Comparison of ENCODE assay signal across 8 mouse cellular contexts in the genomic region with DNA sequence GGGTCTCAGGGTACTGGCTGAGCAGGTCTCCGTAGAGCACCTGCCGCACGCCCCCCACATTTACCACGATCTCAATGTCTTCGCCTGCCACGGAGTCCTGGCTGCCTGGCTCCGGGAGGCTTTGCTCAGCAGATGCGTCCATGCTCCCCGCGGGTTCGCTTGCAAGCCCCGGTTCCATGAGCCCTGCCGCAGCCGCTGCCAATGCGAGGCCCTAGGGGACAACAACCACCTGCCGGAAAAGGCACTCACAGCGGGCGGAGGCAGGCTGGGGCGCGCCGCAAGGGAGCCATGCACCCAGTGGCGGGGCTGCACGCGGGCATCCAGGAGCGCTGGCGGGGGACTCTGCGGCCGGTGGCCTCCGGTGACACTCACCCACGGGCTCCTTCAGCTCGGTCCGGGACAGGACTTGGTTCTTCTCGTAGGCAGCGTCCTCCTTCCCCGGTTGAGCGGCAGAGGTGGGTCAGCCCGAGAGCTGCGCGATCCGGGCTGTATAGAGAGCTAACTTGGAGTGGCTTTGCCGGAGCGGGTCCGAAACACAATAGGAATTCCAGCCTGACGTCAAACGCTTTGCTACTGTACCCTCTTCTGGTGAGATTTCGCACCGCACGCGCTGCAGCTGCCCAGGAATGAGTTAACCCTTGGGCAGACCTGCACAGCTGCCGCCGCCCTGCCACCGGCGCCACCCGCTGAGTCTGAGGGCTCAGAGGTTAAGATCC. TPM values are rescaled to one million over a fixed set of nuclear protein-coding genes. Genes with fewer than 3 reads are reported as not detected.
DNase-seq lines count a peak whose midpoint lies in the region; ATAC-seq and TF ChIP-seq lines count a peak whose summit lies in the region.

No protein-coding gene starts in this region.

- H3K4me2 ChIP-seq in heart, postnatal 0 days (ENCODE audit: low read depth, low read length): peak overlapping the region; percentile 81
- H3K4me2 ChIP-seq in liver, embryonic 12.5 days: peak overlapping the region; percentile 60
- H3K4me2 ChIP-seq in neural tube, embryonic 11.5 days (ENCODE audit: low read depth): peak overlapping the region; percentile 95

- peak; percentile 54 for DNase-seq in ovary, postnatal 36 days (ENCODE audit: low spot score)
- no peak for DNase-seq in ovary, adult 18-20 months (ENCODE audit: low spot score)
- DNase-seq in embryo, embryonic 10.5 days (ENCODE audit: low spot score): peak; percentile 83
- DNase-seq in heart, postnatal 0 days (ENCODE audit: low spot score): peak; percentile 16
- DNase-seq in kidney, postnatal 14 days: peak; percentile 50
- DNase-seq in neural tube, embryonic 11.5 days (ENCODE audit: low spot score): peak; percentile 80
- DNase-seq in yolk sac, embryonic 10.5 days (ENCODE audit: low spot score): peak; percentile 16

- peaks cover 38% of the 10 kb centered on the region for H3K27me3 ChIP-seq in heart, postnatal 0 days (ENCODE audit: control insufficient read depth, insufficient read depth, low read length)
- peaks cover 39% of the 10 kb centered on the region for H3K27me3 ChIP-seq in liver, embryonic 12.5 days (replicated peaks)
- peaks cover 16% of the 10 kb centered on the region for H3K27me3 ChIP-seq in neural tube, embryonic 11.5 days (ENCODE audit: control insufficient read depth, insufficient read depth, low read length)

- 1% methylated on average over 54 of the region's 54 CpGs for WGBS in heart, postnatal 0 days
- WGBS in liver, embryonic 12.5 days (ENCODE audit: insufficient replicate concordance): 3% methylated on average over 54 of the region's 54 CpGs
- WGBS in neural tube, embryonic 11.5 days: under 1% methylated on average over 54 of the region's 54 CpGs

- peaks cover 9% of the 10 kb centered on the region for H3K4me1 ChIP-seq in heart, postnatal 0 days (ENCODE audit: control insufficient read depth, insufficient read depth)
- H3K4me1 ChIP-seq in liver, embryonic 12.5 days: 0 out of 2 replicates have a peak, but pooled peaks cover 10% of the 10 kb centered on the region
- H3K4me1 ChIP-seq in neural tube, embryonic 11.5 days (ENCODE audit: control insufficient read depth, insufficient read depth, low read length): peaks cover 5% of the 10 kb centered on the region; the same call in 1 of the 2 replicates

- H3K4me3 ChIP-seq in heart, postnatal 0 days (ENCODE audit: low read depth, low read length): peak overlapping the region; percentile 47
- peak overlapping the region; percentile 39 for H3K4me3 ChIP-seq in liver, embryonic 12.5 days
- peak overlapping the region; percentile 48 for H3K4me3 ChIP-seq in neural tube, embryonic 11.5 days (ENCODE audit: low read depth, low read length)

- peak; percentile 35 for TF ChIP-seq CTCF in heart, postnatal 0 days (IDR thresholded peaks at IDR 0.05; ENCODE audit: low read depth)

- 0 out of 2 replicates have a peak overlapping the region, but pooled peaks have one; percentile 30 for H3K9ac ChIP-seq in heart, postnatal 0 days (replicated peaks; ENCODE audit: low read depth, low read length)
- no peak overlapping the region for H3K9ac ChIP-seq in liver, embryonic 12.5 days
- H3K9ac ChIP-seq in neural tube, embryonic 11.5 days (ENCODE audit: low read length): peak overlapping the region; percentile 57

- H3K36me3 ChIP-seq in heart, postnatal 0 days (replicated peaks; ENCODE audit: control insufficient read depth, insufficient read depth, low read length): no peaks in the 10 kb centered on the region
- no peaks in the 10 kb centered on the region for H3K36me3 ChIP-seq in liver, embryonic 12.5 days
- H3K36me3 ChIP-seq in neural tube, embryonic 11.5 days (ENCODE audit: control insufficient read depth, insufficient read depth, low read length): no peaks in the 10 kb centered on the region

- peak; percentile 41; the same call in 1 of the 2 replicates for ATAC-seq in heart, postnatal 0 days (ENCODE audit: insufficient read depth, low read depth)
- ATAC-seq in liver, embryonic 12.5 days: no peak
- ATAC-seq in neural tube, embryonic 11.5 days (ENCODE audit: insufficient read depth, low FRiP score, low TSS enrichment): peak; percentile 70

- H3K27ac ChIP-seq in heart, postnatal 0 days (ENCODE audit: low read depth): no peak overlapping the region
- no peak overlapping the region for H3K27ac ChIP-seq in liver, embryonic 12.5 days
- no peak overlapping the region for H3K27ac ChIP-seq in neural tube, embryonic 11.5 days (ENCODE audit: low read depth, low read length)

- no peak for TF ChIP-seq EP300 in heart, postnatal 0 days (IDR thresholded peaks at IDR 0.05; ENCODE audit: low read depth)

- no peaks in the 10 kb centered on the region for H3K9me3 ChIP-seq in heart, postnatal 0 days (replicated peaks; ENCODE audit: control insufficient read depth, low read length)
- H3K9me3 ChIP-seq in liver, embryonic 12.5 days (replicated peaks): no peaks in the 10 kb centered on the region
- no peaks in the 10 kb centered on the region for H3K9me3 ChIP-seq in neural tube, embryonic 11.5 days (ENCODE audit: control insufficient read depth, low read length)

RNA-seq across cellular contexts. Expression of a gene that starts 0.5 kb away (rescaled TPM):
- total RNA-seq in heart, postnatal 0 days (2014; rRNA removed; ENCODE audit: low replicate concordance): 2.3 TPM in 1 of 2 replicates, not detected in the other
- 0.10 and 0.12 TPM in 2 replicates for polyA plus RNA-seq in heart, postnatal 0 days (2015; fragmentation: Nextera tagmentation; extraction: Ambion mirVana)
- 0.41 and 0.49 TPM in 2 replicates for polyA plus RNA-seq in liver, embryonic 12.5 days (2016; fragmentation: Nextera tagmentation; extraction: Ambion mirVana)
- polyA plus RNA-seq in neural tube, embryonic 11.5 days (2014; fragmentation: Nextera tagmentation; extraction: Ambion mirVana): 0.66 and 0.84 TPM in 2 replicates
